Mouse (Mus musculus) liver, embryonic 14.5 days (tissue): ENCODE measurements around the gene Apold1. TPM values are rescaled to one million over a fixed set of nuclear protein-coding genes. Genes with fewer than 3 reads are reported as not detected.

Source experiments
- ATAC-seq: fragments of 200-750 bp; cut with Nextera tagmentation; 2 replicates; pipeline ENCODE4 v1.8.0; 2017; ENCODE audit warnings: moderate number of reproducible peaks, mild to moderate bottlenecking, moderate library complexity; ENCODE audit not compliant: insufficient read depth
- DNase-seq, 3 experiments: peaks; one replicate each; pipeline ENCODE4 v3.0.0-alpha.2; 2012 to 2013; ENCODE audit warnings: low read depth in 3 of 3, low spot score in 3 of 3
- H3K27ac ChIP-seq: fragments of 300-500 bp; sonication (generic); 2 replicates; pipeline ENCODE4 v1.5.1; 2014; ENCODE audit warnings: moderate library complexity, mild to moderate bottlenecking, control low read depth, inconsistent platforms
- H3K27me3 ChIP-seq: fragments of 300-500 bp; sonication (generic); 2 replicates; pipeline ENCODE4 v1.6.1; 2014; ENCODE audit warnings: mild to moderate bottlenecking, low read length, moderate library complexity; ENCODE audit not compliant: control insufficient read depth, insufficient read depth
- H3K36me3 ChIP-seq: fragments of 300-500 bp; sonication (generic); replicated peaks from 2 replicates; pipeline ENCODE4 v1.6.1; 2014; ENCODE audit warnings: low read depth; ENCODE audit not compliant: control insufficient read depth, insufficient read depth
- H3K4me1 ChIP-seq, 2 experiments: fragments of 200-500 bp in 1 of 2; fragments of 300-500 bp in 1 of 2; sonication (generic) in 1 of 2; replicated peaks; 2 replicates each; pipeline ENCODE4 v1.6.1; 2012 to 2014; ENCODE audit warnings: antibody characterized with exemption in 1 of 2, inconsistent platforms in 1 of 2, low read length in 1 of 2; ENCODE audit not compliant: control insufficient read depth in 2 of 2, insufficient read depth in 2 of 2
- H3K4me2 ChIP-seq: fragments of 300-500 bp; sonication (generic); 2 replicates; pipeline ENCODE4 v1.6.1; 2014; ENCODE audit warnings: low read depth, mild to moderate bottlenecking, control low read depth, moderate library complexity
- H3K4me3 ChIP-seq, 2 experiments: fragments of 200-500 bp in 1 of 2; fragments of 300-500 bp in 1 of 2; sonication (generic) in 1 of 2; 2 replicates each; pipeline ENCODE4 v1.5.1; 2012 to 2014; ENCODE audit warnings: low read depth in 2 of 2, low read length in 2 of 2, mild to moderate bottlenecking in 2 of 2, control low read depth in 1 of 2, inconsistent platforms in 1 of 2, moderate library complexity in 1 of 2; ENCODE audit not compliant: insufficient read depth in 1 of 2
- H3K9ac ChIP-seq: fragments of 300-500 bp; sonication (generic); replicated peaks from 2 replicates; pipeline ENCODE4 v1.6.1; 2014; ENCODE audit warnings: mild to moderate bottlenecking, control low read depth, moderate library complexity
- H3K9me3 ChIP-seq: fragments of 300-500 bp; sonication (generic); 2 replicates; pipeline ENCODE4 v1.6.1; 2016; ENCODE audit warnings: low read length, mixed read lengths; ENCODE audit not compliant: control insufficient read depth
- CTCF ChIP-seq: IDR thresholded peaks from 2 replicates; pipeline ENCODE4 v1.5.1; 2016; ENCODE audit warnings: antibody characterized with exemption, low read depth, control low read depth
- EP300 ChIP-seq: IDR thresholded peaks from 2 replicates; pipeline ENCODE4 v1.6.1; 2016; ENCODE audit warnings: antibody characterized with exemption, low read depth
- WGBS: fragments of 180-500 bp; shearing (Covaris S2); extraction: QIAGEN DNeasy Blood & Tissue Kit; methylation state at CpG from one replicate; pipeline ENCODE4 v1.1.7; 2014; ENCODE audit not compliant: insufficient replicate concordance; 5-methylcytosine and 5-hydroxymethylcytosine counted together
- polyA plus RNA-seq, 2 experiments: library from polyadenylated mRNA; depleted of rRNA in 1 of 2; stranded (reverse) in 1 of 2; unstranded in 1 of 2; fragments of >200 nt; fragmentation: Nextera tagmentation in 1 of 2; extraction: Ambion mirVana in 1 of 2; gene quantifications; 2 replicates each; pipeline versions ENCODE4 v1.2.1 to v1.2.3; 2012 to 2014

The Apold1 gene
- polyA plus RNA-seq (2012; rRNA removed) = 0.78 and 0.95 TPM in 2 replicates
- 1.6 and 2.2 TPM in 2 replicates for polyA plus RNA-seq (2014; fragmentation: Nextera tagmentation; extraction: Ambion mirVana)

DNA sequence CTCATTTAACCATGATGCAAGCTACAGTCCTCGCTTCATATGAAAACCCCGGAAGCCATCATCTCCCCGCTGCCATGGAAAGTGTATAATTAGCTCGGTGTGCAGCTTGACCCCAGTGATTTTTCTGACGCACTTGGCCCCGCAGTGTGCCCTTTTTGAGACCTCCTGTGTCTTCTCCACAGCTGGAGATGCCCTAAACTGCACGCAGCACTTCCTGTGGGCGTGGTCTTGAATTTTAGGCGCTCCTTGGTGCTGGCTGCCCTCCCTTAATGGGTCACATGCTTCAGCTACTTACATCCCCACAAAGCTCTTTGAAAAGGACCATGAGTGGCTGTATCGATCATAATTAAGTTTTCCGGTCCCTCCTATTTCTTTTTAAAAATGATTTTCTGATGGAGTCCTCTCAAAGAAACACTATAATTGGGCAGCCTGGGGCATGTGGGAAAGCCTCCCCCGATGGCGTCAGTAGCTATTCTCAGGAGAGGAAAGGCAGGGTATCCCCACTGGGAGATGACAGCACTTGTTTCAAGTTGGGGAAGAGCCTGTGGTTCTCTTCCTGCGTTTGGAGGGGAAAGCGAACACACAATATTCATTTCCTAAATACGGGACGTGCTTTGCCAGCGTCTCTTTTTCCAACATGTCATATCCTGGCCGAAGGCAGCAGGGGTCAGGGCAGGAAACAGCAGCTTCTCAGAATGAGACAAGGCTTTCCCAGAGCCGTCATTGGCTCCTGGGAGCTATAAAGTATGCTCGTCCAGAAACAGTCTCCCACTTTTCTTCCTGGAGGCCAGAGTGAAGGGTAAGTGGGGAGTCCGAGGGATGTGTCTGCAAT lies at the start of gene Apold1:
Gene Apold1, plus strand, starts transcription at position 488 of the 832 bp plus-strand sequence.
- TF ChIP-seq CTCF = no peak
- TF ChIP-seq EP300 = no peak
- H3K27me3 ChIP-seq = no peaks in the 10 kb centered on the region
- no peaks in the 10 kb centered on the region for H3K9me3 ChIP-seq
- H3K4me2 ChIP-seq = peak within 1 kb of the TSS; percentile 38
- peaks cover 36 to 40% of the 10 kb centered on the region in 2 experiments for H3K4me1 ChIP-seq
- DNase-seq (peak in 2 of 3 experiments; percentile 50 to 59), ATAC-seq (no peak)
- no peak within 1 kb of the TSS for H3K27ac ChIP-seq
- H3K36me3 ChIP-seq = no peaks in the 10 kb centered on the region
- no peak within 1 kb of the TSS for H3K4me3 ChIP-seq
- no peak within 1 kb of the TSS for H3K9ac ChIP-seq
- 41% methylated on average over 22 of the region's 22 CpGs for WGBS

DNA sequence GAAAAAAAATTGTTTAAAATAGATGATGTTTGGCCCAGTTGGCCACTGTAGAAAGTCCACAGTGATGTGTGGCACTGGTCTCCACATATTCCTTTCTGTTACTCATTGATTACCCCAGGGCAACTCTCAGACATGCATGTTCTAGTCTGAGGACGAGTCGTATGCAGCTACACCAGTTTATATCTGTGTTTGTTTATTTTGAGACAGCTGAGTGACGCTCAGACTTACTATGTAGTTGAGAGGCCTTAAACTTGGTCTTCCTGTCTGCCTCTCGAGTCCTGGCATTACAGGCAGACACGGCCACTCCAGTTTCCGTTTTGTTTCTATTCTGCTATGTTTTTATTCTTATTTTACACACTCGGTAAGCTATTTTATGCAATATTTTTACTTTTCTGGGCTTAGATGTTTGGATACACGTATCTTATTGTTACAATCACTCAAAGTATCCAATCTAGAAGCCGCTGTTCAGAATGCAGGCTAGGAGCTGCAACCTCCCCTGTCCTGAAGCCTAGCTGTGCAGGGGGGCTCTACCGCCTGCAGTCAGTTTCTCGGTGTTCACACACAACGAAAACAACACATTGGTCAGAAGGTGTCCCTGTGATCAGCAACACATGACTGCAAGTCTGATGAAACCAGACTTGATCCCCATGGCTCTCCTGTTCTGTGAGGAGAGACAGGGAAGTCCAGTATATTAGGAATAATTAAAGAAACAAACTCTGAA lies 48.9 kb upstream of the Apold1 start:
- no peak overlapping the region for H3K27ac ChIP-seq
- TF ChIP-seq CTCF = no peak
- TF ChIP-seq EP300 = no peak
- peaks cover 26 to 29% of the 10 kb centered on the region in 2 experiments for H3K4me1 ChIP-seq
- WGBS = 74% methylated on average over 12 of the region's 12 CpGs
- peak overlapping the region; percentile 99 for H3K4me2 ChIP-seq
- ATAC-seq (no peak), DNase-seq (no peak)
- H3K9me3 ChIP-seq = no peaks in the 10 kb centered on the region
- peak overlapping the region in 1 of 2 experiments; percentile 27; a peak in 3 of 4 replicates for H3K4me3 ChIP-seq
- H3K9ac ChIP-seq = no peak overlapping the region; the same call in none of the 2 replicates
- H3K36me3 ChIP-seq = peaks cover 29% of the 10 kb centered on the region
- H3K27me3 ChIP-seq = no peaks in the 10 kb centered on the region

DNA sequence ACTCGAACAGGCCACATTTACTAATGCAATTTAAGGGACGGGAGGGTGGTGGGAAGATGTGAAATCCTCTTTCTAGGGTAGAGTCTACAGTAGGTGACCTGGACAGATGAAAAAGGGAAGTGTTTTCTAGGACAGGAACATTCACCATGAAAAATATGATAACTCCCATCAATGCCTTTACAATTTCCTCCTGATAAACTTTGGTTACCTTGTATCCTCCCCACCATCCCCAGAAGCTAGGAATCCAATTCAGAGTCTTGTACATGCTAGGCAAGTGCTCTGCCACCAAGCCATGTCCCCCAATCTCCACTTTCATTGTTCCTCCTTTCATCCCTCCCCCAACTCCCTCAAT lies 48.3 kb upstream of the Apold1 start:
- peak overlapping the region in 1 of 2 experiments; percentile 27; a peak in 2 of 4 replicates for H3K4me3 ChIP-seq

DNA sequence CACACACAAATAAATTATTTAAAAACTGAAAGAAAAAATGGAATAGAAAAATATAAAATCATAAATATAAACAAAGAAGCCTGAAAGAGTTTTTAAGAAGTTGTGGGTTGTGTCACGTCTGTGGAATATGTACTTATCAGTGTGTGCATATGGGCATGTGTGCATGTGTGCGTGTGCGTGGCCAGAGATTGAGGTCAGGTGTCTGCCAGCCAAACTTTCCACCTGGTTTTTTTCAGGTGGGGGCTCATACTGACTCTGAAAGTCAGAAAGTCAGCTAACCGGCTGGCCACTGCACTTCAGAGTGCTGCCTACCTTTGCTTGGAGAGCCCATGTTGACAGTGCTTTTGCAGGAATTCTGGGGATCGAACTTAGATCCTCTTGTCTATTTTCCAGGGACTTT lies 47.2 kb upstream of the Apold1 start:
- no peaks in the 10 kb centered on the region for H3K27me3 ChIP-seq
- no peak for DNase-seq
- no peak overlapping the region for H3K4me2 ChIP-seq
- H3K27ac ChIP-seq = no peak overlapping the region
- TF ChIP-seq EP300 (no peak), CTCF (no peak)
- peaks cover 26 to 33% of the 10 kb centered on the region in 2 experiments for H3K4me1 ChIP-seq
- ATAC-seq = no peak
- H3K9ac ChIP-seq = no peak overlapping the region
- H3K4me3 ChIP-seq = no peak overlapping the region
- H3K9me3 ChIP-seq = no peaks in the 10 kb centered on the region
- peaks cover 32% of the 10 kb centered on the region for H3K36me3 ChIP-seq
- WGBS = 64% methylated on average over 5 of the region's 5 CpGs

More for the DNA sequence above, 48.3 kb upstream of the Apold1 start:
- H3K4me1 ChIP-seq = peaks cover 26 to 30% of the 10 kb centered on the region in 2 experiments
- peaks cover 29% of the 10 kb centered on the region for H3K36me3 ChIP-seq
- peak overlapping the region; percentile 99 for H3K4me2 ChIP-seq
- H3K9me3 ChIP-seq = no peaks in the 10 kb centered on the region
- no peak overlapping the region; the same call in 1 of the 2 replicates for H3K9ac ChIP-seq
- 61% methylated on average over 2 of the region's 2 CpGs for WGBS
- DNase-seq = no peak
- H3K27me3 ChIP-seq = no peaks in the 10 kb centered on the region
- no peak overlapping the region for H3K27ac ChIP-seq
- TF ChIP-seq EP300 (no peak), CTCF (no peak)
- no peak for ATAC-seq

DNA sequence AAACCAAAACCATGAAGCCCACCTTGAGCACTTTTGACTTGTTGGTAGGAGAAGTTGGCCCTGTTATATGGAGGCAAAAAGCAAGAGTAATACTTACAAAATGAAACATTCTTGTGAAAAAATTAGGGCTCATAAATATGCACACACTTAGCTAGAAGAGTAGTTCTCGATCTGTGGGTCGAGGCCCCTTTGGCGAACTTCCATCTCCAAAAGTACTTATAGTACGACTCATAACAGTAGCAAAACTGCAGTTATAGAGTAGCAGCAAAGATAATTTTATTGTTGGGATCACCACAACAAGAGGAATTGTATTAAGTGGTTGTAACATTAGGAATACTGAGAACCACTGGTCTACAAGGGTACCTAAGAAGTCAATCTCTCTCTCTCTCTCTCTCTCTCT lies 41.7 kb upstream of the Apold1 start:
- Histone ChIP-seq H3K4me1 (peaks cover 0 to 4% of the 10 kb centered on the region in 2 experiments; a peak in 3 of 4 replicates), H3K27me3 (no peaks in the 10 kb centered on the region), H3K4me3 (no peak overlapping the region), H3K4me2 (no peak overlapping the region), H3K9me3 (no peaks in the 10 kb centered on the region), H3K36me3 (peaks cover 56% of the 10 kb centered on the region), H3K9ac (no peak overlapping the region), H3K27ac (no peak overlapping the region)
- 94% methylated on average over 4 of the region's 4 CpGs for WGBS
- ATAC-seq (no peak), DNase-seq (no peak)
- TF ChIP-seq EP300 (no peak), CTCF (no peak)
